Mouse (Mus musculus) erythroblast, embryonic 14.5 days (primary cell): ENCODE measurements around the gene Soga1.

ENCODE experiments used
- GATA1 ChIP-seq: IDR thresholded peaks from 2 replicates; pipeline ENCODE4 v1.6.1; 2012; ENCODE audit warnings: low read length, inconsistent platforms, mixed read lengths
- TAL1 ChIP-seq: IDR thresholded peaks from 3 replicates; pipeline ENCODE4 v1.6.1; 2012; ENCODE audit warnings: low read length, inconsistent platforms, mixed read lengths

GRCm38 (mm10) chr2:156990727-156991431 lies 88.2 kb downstream of the Soga1 start:
- TF ChIP-seq TAL1 = no peak
- TF ChIP-seq GATA1 = peak; percentile 18; the same call in 1 of the 2 replicates
